Mouse (Mus musculus): Measurements from ENCODE around the gene Galntl6. TPM values are rescaled to one million over a fixed set of nuclear protein-coding genes. Genes with fewer than 3 reads are reported as not detected.

Galntl6 gene
- polyA plus RNA-seq, 1 experiment, result not detected

DNA sequence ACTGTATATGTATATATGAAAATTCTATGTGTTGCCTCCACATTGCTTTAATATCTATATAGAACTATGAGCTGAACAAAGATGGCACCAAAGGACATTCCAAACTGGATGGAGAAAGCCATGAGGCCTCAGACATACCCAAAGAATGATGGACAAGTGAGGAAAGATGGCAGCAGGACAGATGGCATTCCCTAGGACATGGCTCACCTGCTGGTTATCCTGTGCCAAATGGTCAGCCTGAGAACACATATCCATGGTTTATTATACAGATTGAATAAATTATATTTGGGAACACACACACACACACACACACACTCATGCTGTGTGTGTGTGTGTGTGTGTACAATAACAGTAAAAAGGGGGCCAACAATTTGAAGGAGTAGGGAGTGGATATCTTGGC lies 1063.4 kb downstream of the Galntl6 start:
- Histone ChIP-seq H3K4me3 (ENCODE audit: extremely low read depth, insufficient read depth, insufficient read length) (no peak overlapping the region), H3K27me3 (ENCODE audit: control insufficient read depth, insufficient read depth, low read length) (no peaks in the 10 kb centered on the region), H3K27ac (ENCODE audit: insufficient read depth, low read length) (no peak overlapping the region), H3K36me3 (ENCODE audit: control insufficient read depth, insufficient read depth, low read length) (no peaks in the 10 kb centered on the region), H3K4me1 (ENCODE audit: control insufficient read depth, insufficient read depth, insufficient read length) (no peaks in the 10 kb centered on the region)
- DNase-seq (ENCODE audit: low read depth in 1 of 2, low spot score in 2 of 2), result no peak
- TF ChIP-seq POLR2A (IDR thresholded peaks at IDR 0.05; ENCODE audit: low read depth, low read length) (no peak), CTCF (IDR thresholded peaks at IDR 0.05; ENCODE audit: extremely low read depth, insufficient read depth, insufficient read length, insufficient replicate concordance) (no peak)

DNA sequence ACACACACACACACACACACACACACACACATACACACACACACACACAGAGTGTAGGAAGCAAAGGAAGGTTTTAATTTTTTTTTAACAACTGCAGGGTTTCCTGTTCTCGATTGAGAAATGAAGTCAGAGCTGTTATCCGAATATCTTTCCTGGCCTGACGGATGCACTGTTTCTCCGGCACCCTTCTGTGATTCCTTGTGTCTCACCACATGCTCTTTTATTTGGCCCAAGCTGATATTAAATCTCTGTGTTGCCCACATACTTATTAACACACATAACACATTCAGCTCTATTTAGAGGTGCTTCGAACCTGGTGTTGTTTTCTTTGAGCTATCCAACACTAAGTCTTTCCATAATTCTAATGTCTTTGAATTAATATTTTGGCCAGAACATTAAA lies 1069.0 kb downstream of the Galntl6 start:
- DNase-seq (ENCODE audit: low read depth in 1 of 2, low spot score in 2 of 2), result no peak
- WGBS, result 45% methylated on average over 5 of the region's 5 CpGs

DNA sequence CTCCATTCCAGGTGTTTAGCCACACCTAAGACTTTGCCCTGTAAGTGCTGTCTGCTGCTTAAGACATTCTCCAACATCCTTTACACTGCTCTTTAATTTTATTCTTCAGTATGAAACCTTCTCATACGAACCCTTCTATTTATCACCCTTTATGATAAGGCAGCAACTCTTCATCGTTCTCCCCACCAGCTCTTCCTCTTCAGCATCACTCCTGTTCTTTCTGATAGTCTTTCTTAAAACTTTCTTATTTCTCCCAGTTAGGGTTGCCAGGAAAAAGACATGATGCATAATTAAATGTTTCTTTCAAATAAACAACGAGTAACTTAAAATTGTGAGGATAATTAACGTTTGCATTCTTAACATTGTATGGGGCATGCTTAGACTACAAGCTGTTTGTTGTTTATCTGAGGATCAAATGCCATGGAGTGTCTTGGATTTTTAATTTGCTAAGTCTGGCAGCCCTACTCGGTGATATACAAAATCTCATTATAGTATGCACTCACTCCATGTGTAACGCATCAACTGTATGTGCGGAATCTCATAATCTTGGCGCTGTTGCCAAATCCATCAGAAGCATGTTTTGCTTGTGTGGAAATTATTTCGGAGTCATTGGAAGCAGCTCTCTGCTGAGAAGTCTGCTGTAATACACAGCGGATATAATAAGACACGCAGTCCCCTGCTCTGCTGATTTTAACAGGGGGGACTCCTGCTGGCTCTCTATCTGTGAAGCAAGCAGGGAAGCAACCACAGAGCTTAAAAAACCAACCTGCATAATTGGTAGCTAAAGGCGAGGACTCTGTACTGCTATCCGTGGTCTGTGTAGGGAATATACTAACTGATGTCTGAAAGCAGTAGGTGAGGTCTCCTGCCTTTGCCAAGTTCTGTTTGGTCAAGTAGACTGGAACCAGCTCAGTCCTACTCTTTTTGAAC lies 1069.7 kb downstream of the Galntl6 start:
- Histone ChIP-seq H3K4me3 (ENCODE audit: extremely low read depth, insufficient read depth, insufficient read length) (no peak overlapping the region), H3K27me3 (ENCODE audit: control insufficient read depth, insufficient read depth, low read length) (no peaks in the 10 kb centered on the region), H3K4me1 (ENCODE audit: control insufficient read depth, insufficient read depth, insufficient read length) (no peaks in the 10 kb centered on the region), H3K27ac (ENCODE audit: insufficient read depth, low read length) (no peak overlapping the region), H3K36me3 (ENCODE audit: control insufficient read depth, insufficient read depth, low read length) (no peaks in the 10 kb centered on the region)
- 83% methylated on average over 13 of the region's 13 CpGs for WGBS
- no peak for DNase-seq (ENCODE audit: low read depth in 1 of 2, low spot score in 2 of 2)
- TF ChIP-seq CTCF (IDR thresholded peaks at IDR 0.05; ENCODE audit: extremely low read depth, insufficient read depth, insufficient read length, insufficient replicate concordance), result no peak
- TF ChIP-seq POLR2A (IDR thresholded peaks at IDR 0.05; ENCODE audit: low read depth, low read length), result no peak

More for the DNA sequence above, 1069.0 kb downstream of the Galntl6 start:
- Histone ChIP-seq H3K4me3 (ENCODE audit: extremely low read depth, insufficient read depth, insufficient read length) (no peak overlapping the region), H3K27ac (ENCODE audit: insufficient read depth, low read length) (no peak overlapping the region), H3K36me3 (ENCODE audit: control insufficient read depth, insufficient read depth, low read length) (no peaks in the 10 kb centered on the region), H3K27me3 (ENCODE audit: control insufficient read depth, insufficient read depth, low read length) (no peaks in the 10 kb centered on the region), H3K4me1 (ENCODE audit: control insufficient read depth, insufficient read depth, insufficient read length) (no peaks in the 10 kb centered on the region)
- TF ChIP-seq CTCF (IDR thresholded peaks at IDR 0.05; ENCODE audit: extremely low read depth, insufficient read depth, insufficient read length, insufficient replicate concordance), result no peak
- TF ChIP-seq POLR2A (IDR thresholded peaks at IDR 0.05; ENCODE audit: low read depth, low read length), result no peak

DNA sequence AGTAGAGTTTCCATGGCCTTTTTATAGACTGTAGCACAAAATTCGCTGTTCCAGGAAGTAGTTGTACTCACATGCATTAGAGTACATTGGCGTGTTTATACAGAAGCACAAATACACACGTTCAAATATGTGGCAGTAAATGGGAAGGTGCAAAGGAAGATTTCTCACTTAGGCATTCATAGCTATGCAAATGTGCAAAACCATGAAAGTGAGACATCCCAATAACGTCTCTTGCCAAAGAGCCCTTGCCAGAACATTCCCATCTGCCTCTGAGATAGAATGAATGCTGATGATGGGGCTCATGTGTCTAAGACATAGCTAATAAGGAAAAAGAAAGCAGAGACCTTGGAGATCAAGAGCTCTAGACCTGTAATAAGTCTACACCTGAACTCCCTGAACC lies 1071.0 kb downstream of the Galntl6 start:
- Histone ChIP-seq H3K27me3 (ENCODE audit: control insufficient read depth, insufficient read depth, low read length) (no peaks in the 10 kb centered on the region), H3K4me3 (ENCODE audit: extremely low read depth, insufficient read depth, insufficient read length) (no peak overlapping the region), H3K4me1 (ENCODE audit: control insufficient read depth, insufficient read depth, insufficient read length) (no peaks in the 10 kb centered on the region), H3K27ac (ENCODE audit: insufficient read depth, low read length) (no peak overlapping the region), H3K36me3 (ENCODE audit: control insufficient read depth, insufficient read depth, low read length) (no peaks in the 10 kb centered on the region)
- TF ChIP-seq POLR2A (IDR thresholded peaks at IDR 0.05; ENCODE audit: low read depth, low read length), result no peak
- 80% methylated on average over 4 of the region's 4 CpGs for WGBS
- DNase-seq (ENCODE audit: low read depth in 1 of 2, low spot score in 2 of 2), result no peak

DNA sequence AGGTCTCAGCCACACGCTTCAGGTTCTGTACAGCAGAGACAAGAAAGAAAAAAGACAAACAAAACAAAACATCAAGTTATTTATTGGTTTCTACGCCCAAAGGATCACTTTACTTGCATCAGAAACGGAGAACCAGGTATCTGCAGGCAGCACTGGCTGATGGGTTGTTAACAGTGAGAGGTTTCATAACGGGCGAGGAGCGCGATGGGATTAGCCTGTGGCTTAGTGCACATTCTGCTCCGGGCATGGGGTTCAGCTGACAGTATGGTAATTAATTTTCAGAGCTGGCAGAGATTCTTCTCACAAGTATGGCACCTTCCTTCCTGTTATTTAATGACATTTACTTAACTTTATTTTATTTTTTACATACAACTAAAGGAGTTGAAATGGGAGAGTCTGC lies 1075.1 kb downstream of the Galntl6 start:
- H3K4me1 ChIP-seq (ENCODE audit: control insufficient read depth, insufficient read depth, insufficient read length), result no peaks in the 10 kb centered on the region
- WGBS, result 70% methylated on average over 8 of the region's 8 CpGs
- TF ChIP-seq CTCF (IDR thresholded peaks at IDR 0.05; ENCODE audit: extremely low read depth, insufficient read depth, insufficient read length, insufficient replicate concordance) (no peak), POLR2A (IDR thresholded peaks at IDR 0.05; ENCODE audit: low read depth, low read length) (no peak)
- no peak overlapping the region for H3K27ac ChIP-seq (ENCODE audit: insufficient read depth, low read length)
- no peak overlapping the region for H3K4me3 ChIP-seq (ENCODE audit: extremely low read depth, insufficient read depth, insufficient read length)
- H3K36me3 ChIP-seq (ENCODE audit: control insufficient read depth, insufficient read depth, low read length), result no peaks in the 10 kb centered on the region
- no peak for DNase-seq (ENCODE audit: low read depth in 1 of 2, low spot score in 2 of 2)
- no peaks in the 10 kb centered on the region for H3K27me3 ChIP-seq (ENCODE audit: control insufficient read depth, insufficient read depth, low read length)

DNA sequence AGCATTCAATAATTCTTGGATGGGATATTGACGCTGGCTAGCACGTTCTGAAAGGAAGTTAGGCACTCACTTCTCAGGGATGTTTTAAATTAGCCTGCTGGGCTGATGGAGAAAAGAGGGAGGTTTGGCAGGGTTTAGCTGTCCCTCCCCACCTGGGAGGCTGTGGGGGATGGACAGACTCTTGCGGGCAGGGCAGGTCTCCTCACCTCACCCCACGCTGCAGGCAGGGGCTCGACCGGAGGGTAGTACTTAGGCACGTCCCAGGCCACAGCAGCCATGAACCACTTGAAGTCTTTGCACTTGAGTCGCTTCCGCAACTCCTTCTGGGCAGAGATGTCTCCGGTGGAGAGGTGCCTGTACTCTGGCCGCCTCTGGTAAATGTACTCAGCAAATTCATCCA lies 1075.5 kb downstream of the Galntl6 start:
- TF ChIP-seq POLR2A (IDR thresholded peaks at IDR 0.05; ENCODE audit: low read depth, low read length) (no peak), CTCF (IDR thresholded peaks at IDR 0.05; ENCODE audit: extremely low read depth, insufficient read depth, insufficient read length, insufficient replicate concordance) (no peak)
- no peak overlapping the region for H3K27ac ChIP-seq (ENCODE audit: insufficient read depth, low read length)
- no peak for DNase-seq (ENCODE audit: low read depth in 1 of 2, low spot score in 2 of 2)
- no peaks in the 10 kb centered on the region for H3K27me3 ChIP-seq (ENCODE audit: control insufficient read depth, insufficient read depth, low read length)
- H3K36me3 ChIP-seq (ENCODE audit: control insufficient read depth, insufficient read depth, low read length), result no peaks in the 10 kb centered on the region
- 57% methylated on average over 11 of the region's 11 CpGs for WGBS
- H3K4me1 ChIP-seq (ENCODE audit: control insufficient read depth, insufficient read depth, insufficient read length), result no peaks in the 10 kb centered on the region
- no peak overlapping the region for H3K4me3 ChIP-seq (ENCODE audit: extremely low read depth, insufficient read depth, insufficient read length)

DNA sequence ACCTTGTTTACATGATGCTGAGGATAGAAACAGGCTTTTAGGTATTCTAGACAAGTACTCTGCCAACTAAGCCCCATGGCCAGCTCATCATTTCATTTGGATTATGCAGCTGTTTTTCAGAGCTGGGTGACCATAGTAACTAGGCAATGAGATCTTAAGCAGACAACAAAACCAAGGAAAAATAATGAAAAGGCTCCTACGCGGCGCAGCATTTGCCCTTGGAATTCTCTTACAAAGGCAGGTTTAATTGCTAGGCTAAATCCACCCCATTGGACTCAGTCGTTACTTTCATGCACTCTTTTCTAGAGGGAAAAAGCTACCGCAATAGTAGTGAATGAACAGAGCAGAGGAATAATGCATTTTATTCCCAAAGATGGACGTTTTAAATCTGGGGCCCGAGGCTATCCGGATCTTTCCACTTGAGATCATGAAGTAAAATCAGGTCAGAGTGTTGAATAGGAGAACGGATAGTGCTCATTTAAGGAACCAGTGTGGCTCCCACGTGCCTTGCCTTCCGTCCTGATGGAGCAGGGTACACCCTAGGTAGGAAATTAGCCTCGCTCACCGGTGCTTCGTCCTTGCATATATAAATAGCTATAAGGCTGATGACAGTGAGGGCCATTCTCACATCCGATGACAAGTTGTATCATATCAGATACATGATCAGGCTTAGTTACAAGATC lies 1076.1 kb downstream of the Galntl6 start:
- Histone ChIP-seq H3K36me3 (ENCODE audit: control insufficient read depth, insufficient read depth, low read length) (no peaks in the 10 kb centered on the region), H3K4me3 (ENCODE audit: extremely low read depth, insufficient read depth, insufficient read length) (no peak overlapping the region), H3K27me3 (ENCODE audit: control insufficient read depth, insufficient read depth, low read length) (no peaks in the 10 kb centered on the region), H3K27ac (ENCODE audit: insufficient read depth, low read length) (no peak overlapping the region), H3K4me1 (ENCODE audit: control insufficient read depth, insufficient read depth, insufficient read length) (no peaks in the 10 kb centered on the region)
- WGBS, result 86% methylated on average over 15 of the region's 15 CpGs
- TF ChIP-seq CTCF (IDR thresholded peaks at IDR 0.05; ENCODE audit: extremely low read depth, insufficient read depth, insufficient read length, insufficient replicate concordance) (no peak), POLR2A (IDR thresholded peaks at IDR 0.05; ENCODE audit: low read depth, low read length) (no peak)
- no peak for DNase-seq (ENCODE audit: low read depth in 1 of 2, low spot score in 2 of 2)
